Mouse (Mus musculus) lung, embryonic 16.5 days (tissue): ENCODE results near the gene Enah. TPM values are rescaled to one million over a fixed set of nuclear protein-coding genes. Genes with fewer than 3 reads are reported as not detected.

Source experiments
- ATAC-seq: fragments of 200-750 bp; cut with Nextera tagmentation; 2 replicates; pipeline ENCODE4 v1.8.0; 2017; ENCODE audit warnings: low read depth, mild to moderate bottlenecking, moderate library complexity
- H3K27ac ChIP-seq: fragments of 300-500 bp; sonication (generic); 2 replicates; pipeline ENCODE4 v1.5.1; 2014; ENCODE audit warnings: mild to moderate bottlenecking, control low read depth, low read length
- H3K27me3 ChIP-seq: fragments of 300-500 bp; sonication (generic); 2 replicates; pipeline ENCODE4 v1.6.1; 2014; ENCODE audit warnings: low read depth, low read length, mixed read lengths; ENCODE audit not compliant: control insufficient read depth, insufficient read depth
- H3K36me3 ChIP-seq: fragments of 300-500 bp; sonication (generic); 2 replicates; pipeline ENCODE4 v1.6.1; 2014; ENCODE audit warnings: low read length; ENCODE audit not compliant: control insufficient read depth, insufficient read depth
- H3K4me1 ChIP-seq: fragments of 300-500 bp; sonication (generic); replicated peaks from 2 replicates; pipeline ENCODE4 v1.6.1; 2014; ENCODE audit warnings: low read length, mixed read lengths; ENCODE audit not compliant: control insufficient read depth, insufficient read depth
- H3K4me2 ChIP-seq: fragments of 300-500 bp; sonication (generic); 2 replicates; pipeline ENCODE4 v1.6.1; 2014; ENCODE audit warnings: low read depth, low read length, control low read depth
- H3K4me3 ChIP-seq: fragments of 300-500 bp; sonication (generic); 2 replicates; pipeline ENCODE4 v1.5.1; 2014; ENCODE audit warnings: mild to moderate bottlenecking, low read length, control low read depth
- H3K9ac ChIP-seq: fragments of 300-500 bp; sonication (generic); 2 replicates; pipeline ENCODE4 v1.6.1; 2014; ENCODE audit warnings: low read length, control low read depth
- H3K9me3 ChIP-seq: fragments of 300-500 bp; sonication (generic); 2 replicates; pipeline ENCODE4 v1.6.1; 2016; ENCODE audit warnings: low read length; ENCODE audit not compliant: control insufficient read depth
- WGBS: fragments of 180-500 bp; shearing (Covaris S2); extraction: QIAGEN DNeasy Blood & Tissue Kit; methylation state at CpG from one replicate; pipeline ENCODE4 v1.1.7; 2014; 5-methylcytosine and 5-hydroxymethylcytosine counted together
- polyA plus RNA-seq: library from polyadenylated mRNA; unstranded; fragments of >200 nt; fragmentation: Nextera tagmentation; extraction: Ambion mirVana; gene quantifications from 2 replicates; pipeline ENCODE4 v1.2.1, GENCODE M21; 2015

Enah gene
- polyA plus RNA-seq, result 9.8 and 10.3 TPM in 2 replicates

DNA sequence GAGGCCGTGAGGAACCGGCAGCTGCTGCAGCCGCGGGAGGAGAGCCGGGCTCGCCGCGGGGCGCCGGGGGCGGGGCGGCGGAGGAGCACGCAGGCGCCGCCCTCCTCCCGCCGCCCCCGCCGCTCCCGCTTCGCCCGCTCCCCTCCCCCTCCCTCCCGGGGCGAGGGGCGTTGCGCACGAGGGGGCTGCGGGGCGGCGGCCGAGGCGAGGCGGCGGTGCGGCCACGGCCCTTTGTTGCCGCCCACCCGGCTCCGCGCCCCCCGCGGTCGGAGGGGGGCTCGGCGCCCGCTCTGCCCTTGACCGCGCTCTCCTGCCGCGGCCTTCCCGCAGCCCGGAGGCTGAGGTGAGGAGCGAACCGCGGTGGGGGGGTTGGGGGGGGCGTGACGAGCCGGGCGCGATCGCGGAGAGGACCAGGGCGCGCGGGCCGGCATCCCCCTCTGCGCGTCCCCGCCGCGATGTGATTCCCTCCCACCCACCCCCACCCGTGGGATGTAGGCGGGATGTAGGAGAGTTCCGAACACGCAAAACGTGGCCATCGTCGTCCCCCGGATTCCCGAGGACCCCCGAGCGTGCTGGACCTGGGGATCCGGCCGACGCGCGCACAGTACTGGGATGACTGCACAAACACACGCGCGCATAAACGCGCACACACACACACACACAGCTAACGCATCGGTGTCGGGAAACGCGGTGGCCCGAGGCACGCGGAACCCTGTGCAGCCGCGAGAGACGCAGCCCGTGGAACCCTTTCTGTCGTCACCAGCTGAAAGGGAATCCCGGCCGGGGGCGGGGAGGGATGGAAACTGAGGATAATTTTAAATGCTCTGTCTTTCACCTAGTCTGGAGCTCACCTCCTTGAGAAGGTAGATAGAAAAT lies at the start of gene Enah:
Gene Enah (minus strand): TSS at position 65 of the 876 bp plus-strand sequence.
- Histone ChIP-seq H3K4me1 (peaks cover 20% of the 10 kb centered on the region), H3K9me3 (no peaks in the 10 kb centered on the region), H3K36me3 (no peaks in the 10 kb centered on the region), H3K4me3 (peak within 1 kb of the TSS; percentile 91), H3K9ac (peak within 1 kb of the TSS; percentile 88), H3K27ac (peak within 1 kb of the TSS; percentile 87), H3K4me2 (peak within 1 kb of the TSS; percentile 94), H3K27me3 (no peaks in the 10 kb centered on the region)
- under 1% methylated on average over 51 of the region's 109 CpGs for WGBS
- peak; percentile 81 for ATAC-seq

DNA sequence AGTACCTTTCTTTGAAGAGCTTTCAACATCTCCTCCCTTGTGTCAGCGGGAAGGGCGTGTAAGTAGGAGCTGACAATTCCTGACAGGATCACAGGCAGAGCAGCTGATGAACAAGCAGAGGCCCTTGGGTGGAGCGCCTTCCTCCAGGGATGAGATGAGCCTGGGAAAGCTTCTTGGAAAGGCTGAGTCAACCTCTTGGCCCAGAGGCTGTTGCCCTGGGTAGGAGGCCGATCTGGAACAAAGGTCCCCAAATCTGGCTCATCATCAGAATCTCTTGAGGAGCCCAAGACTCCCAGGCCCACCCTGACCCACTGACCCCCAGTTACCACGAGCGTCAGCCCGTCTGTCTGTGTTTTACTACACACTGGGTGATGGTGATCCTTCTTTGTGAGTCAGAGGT lies 48.3 kb upstream of the Enah start:
- Histone ChIP-seq H3K9me3 (no peaks in the 10 kb centered on the region), H3K4me3 (no peak overlapping the region), H3K9ac (no peak overlapping the region), H3K4me2 (no peak overlapping the region), H3K27me3 (no peaks in the 10 kb centered on the region), H3K4me1 (no peaks in the 10 kb centered on the region), H3K36me3 (no peaks in the 10 kb centered on the region), H3K27ac (no peak overlapping the region)
- no peak for ATAC-seq
- 72% methylated on average over 7 of the region's 7 CpGs for WGBS

DNA sequence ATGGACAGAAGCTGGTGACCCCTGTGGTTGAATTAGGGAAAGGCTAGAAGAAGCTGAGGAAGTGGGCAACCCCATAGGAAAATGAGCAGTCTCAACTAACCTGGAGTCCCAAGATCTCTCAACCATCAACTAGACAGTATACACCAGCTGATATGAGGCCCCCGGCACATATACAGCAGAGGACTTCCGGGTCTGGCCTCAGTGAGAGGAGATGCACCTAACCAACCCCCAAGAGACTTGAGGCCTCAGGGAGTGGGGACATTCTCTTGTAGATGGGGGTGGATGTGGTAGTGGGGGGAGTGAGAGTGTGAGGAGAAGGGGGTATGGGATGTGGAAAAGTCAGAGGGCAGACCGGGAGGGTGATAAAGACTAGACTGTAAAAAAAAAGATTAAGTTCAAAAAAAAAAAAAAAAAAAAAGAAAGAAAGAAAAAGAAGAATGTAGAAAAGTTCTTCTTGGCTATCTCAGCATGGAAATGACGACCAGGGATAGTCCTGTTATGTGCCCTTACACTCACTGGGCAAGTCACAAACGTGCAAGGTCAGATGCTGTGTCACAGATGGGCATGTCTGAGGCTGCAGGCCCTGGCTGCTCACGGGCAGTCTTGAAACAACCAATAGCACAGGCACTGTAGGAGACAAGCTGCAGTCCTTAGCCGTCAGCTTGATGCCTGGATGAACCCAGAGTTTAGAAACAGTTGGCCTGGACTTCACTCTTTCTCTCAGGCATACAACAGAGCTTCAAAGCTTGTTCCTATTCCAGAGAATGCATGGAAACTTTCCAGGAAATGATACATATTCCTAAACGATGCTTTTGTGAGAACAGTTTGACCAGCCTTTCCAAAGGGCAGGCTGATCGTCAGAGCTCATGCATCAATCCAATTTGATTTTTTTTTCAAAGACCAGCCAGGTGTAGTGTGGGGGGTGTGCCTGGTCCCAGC lies 47.0 kb upstream of the Enah start:
- Histone ChIP-seq H3K9ac (no peak overlapping the region), H3K9me3 (no peaks in the 10 kb centered on the region), H3K4me3 (no peak overlapping the region), H3K4me2 (no peak overlapping the region), H3K4me1 (no peaks in the 10 kb centered on the region), H3K27me3 (no peaks in the 10 kb centered on the region), H3K36me3 (no peaks in the 10 kb centered on the region), H3K27ac (no peak overlapping the region)
- WGBS, result 52% methylated on average over 9 of the region's 9 CpGs
- peak; percentile 45; the same call in 1 of the 2 replicates for ATAC-seq

DNA sequence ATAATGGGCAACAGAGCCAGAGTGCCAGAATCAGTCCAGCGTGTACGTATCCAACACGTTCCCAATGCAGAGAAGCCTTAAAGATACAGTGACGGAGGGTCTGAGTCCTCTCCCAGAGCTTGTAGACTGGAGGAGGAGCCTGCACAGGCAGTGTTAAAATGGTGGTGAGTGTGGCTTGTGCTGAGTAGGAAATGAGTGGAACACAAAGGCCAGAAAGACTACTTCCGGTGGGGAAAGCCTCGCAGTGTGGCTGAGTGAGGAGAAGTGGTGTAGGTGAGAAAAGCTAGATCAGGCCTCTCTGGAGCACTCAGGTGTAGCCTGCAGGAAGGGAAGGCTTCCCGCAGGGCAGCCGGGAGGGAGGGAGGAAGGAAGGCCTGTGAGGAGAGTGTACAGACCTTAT lies 43.9 kb upstream of the Enah start:
- H3K27ac ChIP-seq, result no peak overlapping the region

DNA sequence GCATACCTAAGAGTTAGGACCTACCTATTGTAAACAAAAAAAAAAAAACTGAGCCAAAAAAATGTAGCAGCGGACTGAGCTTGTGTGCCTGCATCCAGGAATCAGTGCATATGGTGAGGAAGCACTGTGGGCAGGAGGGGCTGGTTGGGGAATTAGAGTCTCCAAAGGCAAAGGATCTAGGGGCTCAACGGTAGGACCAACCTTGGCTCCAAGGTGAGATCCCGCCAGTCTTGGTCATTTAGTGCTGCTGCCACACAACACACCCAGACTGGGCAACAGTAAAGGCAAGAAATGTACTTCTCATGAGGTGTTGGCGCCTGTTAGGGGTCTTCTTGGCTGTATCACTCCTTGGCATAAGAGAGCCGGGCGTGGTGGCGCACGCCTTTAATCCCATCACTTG lies 43.0 kb upstream of the Enah start:
- Histone ChIP-seq H3K4me3 (no peak overlapping the region), H3K27ac (no peak overlapping the region), H3K4me1 (no peaks in the 10 kb centered on the region), H3K9me3 (no peaks in the 10 kb centered on the region), H3K4me2 (no peak overlapping the region), H3K27me3 (no peaks in the 10 kb centered on the region), H3K9ac (no peak overlapping the region), H3K36me3 (no peaks in the 10 kb centered on the region)
- ATAC-seq, result no peak
- 95% methylated on average over 8 of the region's 8 CpGs for WGBS

More for the DNA sequence above, 43.9 kb upstream of the Enah start:
- Histone ChIP-seq H3K36me3 (no peaks in the 10 kb centered on the region), H3K9ac (no peak overlapping the region), H3K4me3 (no peak overlapping the region), H3K27me3 (no peaks in the 10 kb centered on the region), H3K4me1 (no peaks in the 10 kb centered on the region), H3K9me3 (no peaks in the 10 kb centered on the region), H3K4me2 (no peak overlapping the region)
- ATAC-seq, result no peak
- 66% methylated on average over 8 of the region's 8 CpGs for WGBS

DNA sequence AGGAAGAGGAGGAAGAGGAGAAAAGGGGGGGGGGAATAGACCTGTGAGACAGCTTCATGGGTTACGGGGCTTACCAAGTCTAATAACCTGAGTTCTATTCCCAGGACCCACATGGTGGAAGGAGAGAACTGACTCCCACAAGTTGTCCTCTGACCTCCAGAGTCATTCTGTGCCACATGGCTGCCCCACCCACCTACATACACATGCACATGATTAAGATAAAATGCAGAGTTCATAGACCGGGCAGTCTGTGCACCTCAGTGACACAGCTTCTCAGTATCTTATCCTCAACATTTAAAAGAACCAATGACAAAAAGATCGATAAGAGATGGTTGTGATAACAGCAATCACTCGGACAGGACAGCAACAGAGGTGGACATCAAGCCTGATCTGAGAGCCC lies 41.4 kb upstream of the Enah start:
- H3K36me3 ChIP-seq, result no peaks in the 10 kb centered on the region
- H3K27ac ChIP-seq, result no peak overlapping the region
- no peaks in the 10 kb centered on the region for H3K27me3 ChIP-seq
- H3K9ac ChIP-seq, result no peak overlapping the region
- no peak for ATAC-seq
- no peak overlapping the region for H3K4me3 ChIP-seq
- 84% methylated on average over 4 of the region's 4 CpGs for WGBS
- H3K9me3 ChIP-seq, result no peaks in the 10 kb centered on the region
- no peak overlapping the region for H3K4me2 ChIP-seq
- no peaks in the 10 kb centered on the region; the same call in 1 of the 2 replicates for H3K4me1 ChIP-seq

DNA sequence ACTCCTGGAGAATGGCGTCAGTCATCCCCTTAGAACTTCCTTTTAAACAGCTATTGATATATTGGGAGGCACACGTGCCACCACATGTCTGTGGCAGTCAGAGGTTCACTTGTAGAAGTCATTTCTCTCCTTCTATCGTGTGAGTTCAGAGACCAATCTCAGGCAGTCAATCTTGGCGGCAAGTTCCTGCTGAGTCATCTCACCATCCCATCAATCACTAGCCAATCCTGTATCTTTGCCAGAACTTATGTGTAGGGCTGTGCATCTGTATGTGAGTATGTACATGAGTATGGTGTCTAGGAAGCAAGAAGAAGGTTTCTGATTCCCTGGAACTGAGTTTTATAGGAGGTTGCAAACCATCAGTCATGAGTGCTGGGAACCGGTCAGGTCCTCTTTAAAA lies 40.0 kb upstream of the Enah start:
- Histone ChIP-seq H3K27me3 (no peaks in the 10 kb centered on the region), H3K4me3 (no peak overlapping the region), H3K4me2 (no peak overlapping the region), H3K9ac (no peak overlapping the region), H3K4me1 (peaks cover 3% of the 10 kb centered on the region; the same call in 1 of the 2 replicates), H3K27ac (no peak overlapping the region), H3K9me3 (no peaks in the 10 kb centered on the region), H3K36me3 (no peaks in the 10 kb centered on the region)
- WGBS, result 65% methylated on average over 5 of the region's 5 CpGs
- ATAC-seq, result no peak

DNA sequence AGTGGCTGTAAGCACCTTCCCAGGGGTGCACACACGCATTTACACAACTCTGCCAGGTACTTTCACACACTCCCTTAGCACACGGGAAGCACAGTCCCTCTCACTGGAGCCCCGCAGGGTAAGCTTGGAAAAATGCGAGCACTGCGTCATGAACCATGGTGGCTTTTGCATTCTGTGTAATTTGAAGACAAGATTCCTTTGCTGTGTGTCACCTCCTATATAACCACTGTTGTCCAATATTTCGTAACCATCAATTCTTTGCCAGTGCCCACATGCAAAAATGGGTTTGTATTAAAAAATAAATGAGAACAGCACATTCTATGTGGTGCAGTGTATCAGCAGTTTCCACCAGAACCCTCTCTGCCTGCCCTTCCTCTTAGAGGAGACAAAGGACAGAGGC lies 38.2 kb upstream of the Enah start:
- Histone ChIP-seq H3K9ac (no peak overlapping the region), H3K27me3 (no peaks in the 10 kb centered on the region), H3K9me3 (no peaks in the 10 kb centered on the region), H3K4me2 (no peak overlapping the region), H3K36me3 (no peaks in the 10 kb centered on the region), H3K27ac (no peak overlapping the region), H3K4me3 (no peak overlapping the region), H3K4me1 (peaks cover 6% of the 10 kb centered on the region; the same call in 1 of the 2 replicates)
- no peak for ATAC-seq
- WGBS, result 81% methylated on average over 6 of the region's 6 CpGs

DNA sequence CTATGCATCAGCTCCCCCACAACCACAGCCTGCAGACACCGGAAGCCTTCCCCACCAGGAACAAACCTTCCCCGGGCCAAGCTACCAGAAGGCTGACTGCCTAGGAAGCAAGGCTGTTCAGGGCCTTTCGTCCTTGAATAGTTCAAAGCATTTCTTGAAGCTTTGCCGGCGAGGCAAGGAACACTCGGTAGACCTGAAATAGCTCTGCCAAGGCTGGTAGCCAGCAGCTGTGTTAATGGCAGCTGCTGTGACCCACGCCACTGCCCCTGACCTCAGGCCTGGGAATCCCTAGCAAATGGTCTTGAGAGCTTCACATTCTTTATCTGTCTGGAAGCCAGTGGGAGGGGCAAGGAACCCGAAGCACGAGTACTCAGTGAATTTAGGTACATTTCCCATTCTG lies 35.3 kb upstream of the Enah start:
- no peak for ATAC-seq
- 27% methylated on average over 9 of the region's 9 CpGs for WGBS
- no peaks in the 10 kb centered on the region for H3K9me3 ChIP-seq

More for the DNA sequence above, 35.3 kb upstream of the Enah start:
- no peak overlapping the region for H3K4me2 ChIP-seq
- H3K4me3 ChIP-seq, result no peak overlapping the region
- peaks cover 8% of the 10 kb centered on the region; the same call in 1 of the 2 replicates for H3K4me1 ChIP-seq
- H3K9ac ChIP-seq, result no peak overlapping the region
- no peaks in the 10 kb centered on the region for H3K27me3 ChIP-seq
- H3K36me3 ChIP-seq, result no peaks in the 10 kb centered on the region
- no peak overlapping the region for H3K27ac ChIP-seq
